Mouse (Mus musculus) thymus, postnatal 36 days (tissue): ENCODE results near the gene Hoxd8.

Experiments used
- DNase-seq, 2 experiments: peaks; one replicate each; pipeline ENCODE4 v3.0.0; 2022; ENCODE audit warnings: mixed read lengths in 2 of 2

Gene Hoxd8

DNA sequence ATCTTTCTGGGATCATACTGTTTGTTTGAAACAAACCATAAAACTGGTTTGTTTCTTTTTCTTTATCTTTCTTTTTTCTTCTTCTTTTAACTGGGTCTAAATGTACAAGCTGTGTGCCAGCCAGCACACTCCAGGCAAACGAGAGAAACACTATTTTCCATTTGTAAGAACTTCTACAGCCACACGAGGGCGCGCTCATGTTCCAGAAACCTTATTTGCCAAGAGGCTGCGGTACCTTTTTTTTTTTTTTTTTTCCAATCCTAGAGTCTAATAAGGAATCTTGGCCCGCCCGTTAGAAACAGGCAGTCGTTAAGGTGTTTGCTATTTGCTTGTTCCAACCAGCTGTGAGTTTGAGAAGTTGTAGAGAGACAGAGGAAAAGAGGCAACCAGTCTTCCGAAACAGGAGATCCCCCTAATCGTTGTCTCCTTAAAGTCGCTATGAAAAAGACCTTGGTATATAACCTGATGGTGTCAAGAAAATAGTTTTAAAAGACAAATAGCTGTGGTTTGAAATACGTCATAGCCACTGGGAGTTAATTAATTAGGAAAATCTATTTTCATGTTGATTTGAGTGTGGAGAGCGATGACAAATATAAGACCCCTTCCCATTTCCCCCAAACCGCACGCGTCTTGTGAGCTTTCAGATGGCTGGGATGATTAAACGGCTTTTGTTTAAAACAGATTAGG, 18.0 kb upstream of the Hoxd8 start:
- DNase-seq: no peak

DNA sequence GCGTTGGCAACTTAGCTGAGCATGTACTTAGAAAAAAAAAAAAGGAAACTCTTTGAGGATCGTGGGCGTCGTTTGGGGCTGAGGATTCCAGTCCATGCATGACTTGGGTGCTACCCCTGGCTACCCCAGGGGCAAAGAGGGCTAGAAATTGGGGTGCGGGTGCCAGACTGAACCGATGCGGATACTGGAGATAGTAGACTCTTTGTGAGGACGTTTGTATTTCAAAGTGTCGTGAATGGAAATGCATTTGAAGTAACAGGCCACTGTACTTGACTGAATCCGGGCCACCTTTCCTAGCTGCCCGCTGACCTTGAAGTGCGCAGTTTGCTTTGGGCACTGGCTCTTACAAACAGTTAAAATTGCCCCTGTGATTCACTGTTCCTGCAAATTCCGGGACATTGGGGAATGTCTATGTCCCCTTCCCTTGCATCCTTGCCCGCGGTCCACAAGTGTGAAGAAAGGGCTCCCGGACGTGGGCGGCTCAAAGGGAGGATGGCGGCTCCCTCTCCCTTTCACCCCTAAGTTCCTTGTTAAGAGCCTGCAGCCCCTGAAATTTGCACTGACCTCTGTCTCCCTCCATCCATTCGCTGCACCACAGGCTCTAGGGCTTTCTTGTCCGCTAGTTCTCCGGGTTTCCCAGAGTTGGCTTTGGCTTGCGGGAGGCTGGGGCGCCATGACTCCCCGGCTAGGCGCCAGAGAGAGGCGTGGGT, 17.3 kb upstream of the Hoxd8 start:
- no peak for DNase-seq

DNA sequence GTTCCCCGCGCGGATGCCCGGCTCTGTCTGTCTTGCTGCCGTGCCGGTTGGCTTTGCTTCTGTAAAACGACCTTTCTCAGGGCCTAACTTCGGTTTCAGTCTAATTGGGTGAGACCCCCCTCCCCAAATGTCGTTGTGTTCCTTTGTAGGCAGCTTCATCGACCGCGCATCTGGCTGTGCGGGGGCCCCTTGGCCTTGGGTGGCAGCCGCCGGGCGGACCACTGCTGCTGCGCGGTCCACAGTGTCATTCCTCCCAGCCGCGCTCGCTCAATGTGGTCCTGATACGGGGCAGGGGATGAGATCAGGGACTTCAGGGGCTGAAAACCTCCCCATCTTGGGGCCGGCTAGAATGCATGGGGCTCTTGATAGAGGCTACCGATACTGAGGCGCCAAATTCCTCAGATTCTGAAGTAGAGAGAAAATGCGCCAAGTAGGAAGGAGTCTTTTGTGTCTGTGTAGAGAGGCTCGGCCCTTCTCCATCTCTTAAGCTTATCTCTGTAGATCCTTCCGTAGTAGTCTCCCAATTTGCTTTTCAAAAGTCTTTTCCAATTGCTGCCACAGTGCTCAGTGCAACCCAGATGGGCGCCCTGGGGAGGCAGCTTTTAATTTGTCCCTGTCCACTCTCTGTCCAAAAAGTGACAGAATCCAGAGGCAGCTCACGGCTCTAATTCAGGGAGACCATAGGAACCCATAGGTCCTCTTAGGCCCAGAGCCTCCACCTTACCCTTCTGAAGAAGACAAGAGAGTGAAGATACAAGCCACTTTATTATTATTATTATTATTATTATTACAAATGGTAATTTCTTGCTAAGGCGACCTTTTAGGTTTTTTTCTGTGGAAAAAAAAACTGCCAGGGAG, 16.5 kb upstream of the Hoxd8 start:
- no peak for DNase-seq

DNA sequence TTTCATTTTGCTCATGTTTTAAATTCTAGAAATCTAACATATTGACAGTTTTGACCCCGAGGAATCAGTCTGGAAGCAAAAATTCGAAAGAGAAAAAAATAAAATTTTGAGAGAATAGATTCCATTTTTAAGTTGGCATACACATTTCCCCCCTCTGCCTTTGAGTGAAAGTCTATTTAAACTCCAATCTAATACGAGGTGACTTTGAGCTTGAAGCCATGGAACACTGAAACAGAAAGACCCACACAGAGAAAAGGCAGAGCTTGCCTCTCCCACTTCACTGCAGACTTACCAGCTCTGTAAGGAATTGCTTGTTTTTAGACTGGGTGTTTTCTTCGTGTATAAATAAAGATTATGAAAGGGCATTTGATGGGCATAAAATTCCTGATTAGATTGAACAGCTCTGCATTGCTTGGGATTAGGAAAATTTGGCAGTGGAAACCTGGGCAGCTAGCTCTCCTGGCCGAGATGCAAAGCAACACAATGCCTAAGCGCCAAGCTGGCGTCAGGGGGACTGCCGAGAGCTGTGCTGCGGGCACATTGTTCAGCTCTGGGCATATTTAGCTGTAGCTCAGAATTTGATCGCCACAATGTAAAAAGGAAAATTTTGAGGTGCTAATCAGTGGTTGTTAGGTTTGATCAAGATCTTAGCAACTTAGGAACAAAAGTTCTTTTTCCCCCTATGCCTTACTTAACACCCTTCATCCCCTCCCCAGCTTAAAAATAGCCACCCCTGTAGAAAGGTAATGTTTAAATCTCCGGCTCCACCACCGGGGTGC, 15.4 kb upstream of the Hoxd8 start:
- DNase-seq: no peak

DNA sequence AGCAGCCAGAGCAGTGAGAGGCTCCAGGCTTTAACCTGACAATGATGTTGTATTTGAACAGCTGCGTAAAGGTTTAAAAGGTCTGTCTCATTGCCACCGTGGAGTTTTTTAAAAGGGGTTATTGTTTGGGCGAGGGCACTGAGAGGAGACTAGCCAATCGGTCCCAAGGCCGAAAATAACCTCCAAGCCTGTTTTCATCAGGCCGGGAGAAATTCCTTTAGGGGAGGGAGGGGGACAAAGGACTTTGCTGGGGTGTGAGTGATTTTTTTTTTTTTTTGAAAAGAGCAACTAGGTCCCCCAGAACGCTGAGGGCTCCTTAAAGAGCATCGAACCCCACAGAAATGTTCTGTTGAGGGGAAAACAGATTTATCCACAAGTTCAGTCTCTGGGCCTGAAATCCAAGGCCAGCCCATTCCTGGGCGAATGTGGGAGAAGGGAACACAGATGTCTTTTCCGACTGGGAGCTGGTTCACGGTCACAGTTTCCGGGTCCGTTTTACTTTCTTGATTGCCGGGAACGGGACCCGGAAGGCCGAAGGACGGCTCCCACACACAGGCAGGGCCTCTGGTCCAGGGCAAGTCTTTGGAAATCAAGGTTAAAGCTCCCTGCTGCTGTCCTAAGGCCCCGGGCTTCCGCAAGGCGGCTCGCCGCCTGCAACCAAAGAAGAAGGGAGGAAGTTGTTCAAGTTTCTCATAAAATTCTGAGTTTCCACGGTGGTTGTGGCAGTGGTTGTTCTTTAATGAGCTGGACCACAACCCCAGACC, 14.7 kb upstream of the Hoxd8 start:
- DNase-seq: no peak

DNA sequence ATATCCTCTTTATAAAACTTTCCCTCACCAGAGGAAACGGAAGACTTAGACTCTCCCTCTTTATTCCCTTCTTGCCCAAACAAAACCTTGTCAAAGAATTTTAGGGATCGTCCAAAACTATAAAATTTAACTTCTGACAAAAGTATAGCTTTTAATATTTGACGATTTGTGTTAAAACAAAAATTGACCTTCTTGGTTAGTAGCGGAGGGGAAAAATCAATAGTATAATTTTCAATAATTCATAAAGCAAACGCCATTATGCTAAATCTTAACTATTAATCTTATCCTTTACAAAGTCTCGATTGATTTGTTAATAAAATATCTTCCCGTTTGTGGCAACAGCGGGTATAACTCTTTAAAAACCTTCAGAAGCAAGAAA, 14.1 kb upstream of the Hoxd8 start:
- no peak for DNase-seq

DNA sequence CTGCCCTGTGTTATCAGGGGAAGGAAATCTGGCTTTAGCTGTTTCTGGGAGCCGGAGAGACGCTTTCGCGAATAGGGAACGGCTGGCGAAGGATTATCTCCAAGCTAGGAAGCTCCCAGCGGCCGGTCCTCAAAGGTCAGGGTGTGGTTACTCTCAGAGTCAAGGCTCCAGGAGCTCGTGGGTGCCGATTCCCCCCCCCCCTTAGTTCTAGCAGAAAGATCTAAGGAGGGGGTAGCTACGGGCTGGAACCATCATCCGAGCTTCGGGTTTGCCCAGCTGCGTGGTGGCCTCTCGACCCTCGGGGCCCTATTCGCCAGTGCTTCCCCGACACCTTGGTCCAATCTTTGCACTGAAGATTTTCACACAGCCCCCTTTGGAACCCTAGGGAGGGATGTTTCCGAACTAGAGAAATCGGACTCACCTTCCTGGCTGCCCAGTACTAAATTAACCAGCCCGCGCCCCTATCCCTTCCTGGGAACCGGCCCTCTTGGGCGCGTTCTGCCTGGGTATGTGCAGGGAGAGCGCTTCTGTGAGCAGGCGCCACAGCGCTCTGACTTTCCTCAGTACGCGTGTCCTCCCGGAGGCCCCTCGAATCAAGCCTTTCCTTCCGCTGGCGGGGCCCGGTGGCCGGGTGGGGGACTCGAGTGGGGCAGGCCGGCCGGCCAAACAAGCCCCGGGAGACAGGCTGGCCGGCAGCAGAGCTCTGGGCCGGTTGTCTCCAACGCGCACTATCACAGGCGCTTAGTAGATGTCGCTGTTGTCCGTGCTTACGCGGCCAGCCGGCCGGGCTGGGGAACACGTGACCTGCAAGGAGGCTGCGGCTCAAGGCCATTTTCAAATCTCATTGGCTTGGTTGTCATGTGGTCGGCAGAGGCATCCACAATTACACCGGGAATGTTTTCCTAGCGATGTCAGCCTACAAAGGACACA, 13.1 kb upstream of the Hoxd8 start, which contains the start of gene Hoxd10:
Hoxd10 (plus strand) TSS at position 903 of the 930 bp plus-strand sequence.
- no peak for DNase-seq

DNA sequence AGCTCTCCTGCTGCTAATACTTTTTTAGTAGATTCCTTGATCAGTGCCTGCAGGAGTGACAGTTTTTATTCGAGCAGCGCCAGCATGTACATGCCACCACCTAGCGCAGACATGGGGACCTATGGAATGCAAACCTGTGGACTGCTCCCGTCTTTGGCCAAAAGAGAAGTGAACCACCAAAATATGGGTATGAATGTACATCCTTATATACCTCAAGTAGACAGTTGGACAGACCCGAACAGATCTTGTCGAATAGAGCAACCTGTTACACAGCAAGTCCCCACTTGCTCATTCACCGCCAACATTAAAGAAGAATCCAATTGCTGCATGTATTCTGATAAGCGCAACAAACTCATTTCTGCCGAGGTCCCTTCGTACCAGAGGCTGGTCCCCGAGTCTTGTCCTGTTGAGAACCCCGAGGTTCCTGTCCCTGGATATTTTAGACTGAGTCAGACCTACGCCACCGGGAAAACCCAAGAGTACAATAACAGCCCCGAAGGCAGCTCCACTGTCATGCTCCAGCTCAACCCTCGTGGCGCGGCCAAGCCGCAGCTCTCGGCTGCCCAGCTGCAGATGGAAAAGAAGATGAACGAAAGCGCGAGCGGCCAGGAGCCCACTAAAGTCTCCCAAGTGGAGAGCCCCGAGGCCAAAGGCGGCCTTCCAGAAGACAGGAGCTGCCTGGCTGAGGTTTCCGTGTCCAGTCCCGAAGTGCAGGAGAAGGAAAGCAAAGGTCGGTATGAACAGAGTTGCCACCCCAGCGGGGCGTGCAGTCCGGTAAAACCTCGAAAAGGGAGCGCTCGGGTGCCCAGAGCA, 12.2 kb upstream of the Hoxd8 start:
- DNase-seq: no peak

DNA sequence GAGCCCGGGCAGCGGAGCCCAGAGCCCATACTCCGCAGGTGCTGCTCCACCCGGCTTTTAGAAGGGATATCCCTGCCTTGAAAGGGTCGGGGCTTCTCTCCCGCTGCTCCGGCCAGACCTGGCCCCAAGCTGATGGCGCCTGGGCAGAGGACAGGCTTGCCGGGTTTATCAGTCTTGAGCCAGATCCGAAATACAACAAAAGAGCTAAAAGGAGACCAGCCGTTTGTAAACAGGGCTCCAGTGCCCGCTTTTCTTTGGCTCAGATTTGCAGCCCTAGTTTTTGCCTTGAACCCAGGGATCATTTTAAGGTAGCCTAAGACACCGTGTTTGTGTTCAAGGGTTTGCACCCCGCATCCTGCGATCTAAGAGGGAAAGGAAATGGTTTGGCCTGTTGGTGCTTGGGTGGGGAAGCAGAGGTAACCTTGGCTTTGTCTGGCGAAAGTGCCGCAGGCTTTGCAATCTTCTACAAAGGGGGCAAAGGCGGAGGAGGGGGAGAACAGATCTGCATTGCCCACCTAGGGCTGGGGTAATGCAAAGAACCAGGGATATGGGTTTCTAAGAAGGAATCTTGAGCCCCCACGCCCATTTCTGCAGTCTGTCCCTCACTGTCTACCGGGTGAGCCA, 11.5 kb upstream of the Hoxd8 start:
- no peak for DNase-seq

DNA sequence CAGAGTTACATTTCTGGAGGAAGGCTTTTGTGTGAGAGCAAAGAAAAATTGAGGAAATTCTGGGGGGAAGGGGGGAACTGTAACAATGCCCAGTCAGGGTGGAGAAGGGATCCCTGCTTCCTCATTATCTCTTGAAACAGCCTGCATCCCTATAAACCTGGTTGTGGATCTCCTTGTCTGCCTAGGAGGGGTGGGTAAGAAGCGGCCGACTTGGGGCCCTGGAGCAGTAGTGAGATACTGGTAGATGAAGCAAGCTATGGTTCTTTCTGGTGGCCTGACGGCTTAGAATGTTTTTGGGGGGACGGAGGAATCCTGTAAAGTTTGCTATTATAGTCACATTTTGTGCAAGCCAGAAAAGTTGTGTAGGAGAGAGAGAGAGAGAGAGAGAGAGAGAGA, 11.0 kb upstream of the Hoxd8 start:
- DNase-seq: no peak

DNA sequence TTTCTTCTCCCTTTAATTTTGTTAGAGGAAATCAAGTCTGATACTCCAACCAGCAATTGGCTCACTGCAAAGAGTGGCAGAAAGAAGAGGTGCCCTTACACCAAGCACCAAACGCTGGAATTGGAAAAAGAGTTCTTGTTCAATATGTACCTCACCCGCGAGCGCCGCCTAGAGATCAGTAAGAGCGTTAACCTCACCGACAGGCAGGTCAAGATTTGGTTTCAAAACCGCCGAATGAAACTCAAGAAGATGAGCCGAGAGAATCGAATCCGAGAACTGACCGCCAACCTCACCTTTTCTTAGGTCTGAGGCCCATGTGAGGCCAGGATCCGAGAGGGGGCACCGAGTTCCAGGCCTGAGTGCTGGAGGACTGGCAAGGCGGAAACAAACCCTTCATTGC, 10.3 kb upstream of the Hoxd8 start:
- no peak for DNase-seq

DNA sequence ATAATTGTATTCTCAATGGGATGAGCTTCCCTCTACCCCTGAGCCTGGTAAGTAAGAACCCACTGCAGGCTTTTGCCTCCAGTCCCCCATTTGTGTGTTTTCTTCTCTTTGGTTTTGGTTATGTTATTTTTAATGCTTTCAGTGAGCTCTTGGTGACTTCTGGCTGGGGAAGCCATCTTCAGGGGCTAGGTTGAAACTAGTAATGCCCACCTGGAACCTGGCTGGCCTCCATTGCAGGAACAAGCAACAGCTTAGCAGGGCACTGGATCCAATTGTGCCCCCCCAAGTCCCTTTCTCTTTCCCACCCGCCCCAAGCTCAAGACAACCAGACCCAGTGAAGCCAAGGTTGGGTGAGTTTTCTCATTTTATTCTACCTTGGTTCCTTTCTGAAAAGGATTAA, 9.0 kb upstream of the Hoxd8 start:
- no peak for DNase-seq

DNA sequence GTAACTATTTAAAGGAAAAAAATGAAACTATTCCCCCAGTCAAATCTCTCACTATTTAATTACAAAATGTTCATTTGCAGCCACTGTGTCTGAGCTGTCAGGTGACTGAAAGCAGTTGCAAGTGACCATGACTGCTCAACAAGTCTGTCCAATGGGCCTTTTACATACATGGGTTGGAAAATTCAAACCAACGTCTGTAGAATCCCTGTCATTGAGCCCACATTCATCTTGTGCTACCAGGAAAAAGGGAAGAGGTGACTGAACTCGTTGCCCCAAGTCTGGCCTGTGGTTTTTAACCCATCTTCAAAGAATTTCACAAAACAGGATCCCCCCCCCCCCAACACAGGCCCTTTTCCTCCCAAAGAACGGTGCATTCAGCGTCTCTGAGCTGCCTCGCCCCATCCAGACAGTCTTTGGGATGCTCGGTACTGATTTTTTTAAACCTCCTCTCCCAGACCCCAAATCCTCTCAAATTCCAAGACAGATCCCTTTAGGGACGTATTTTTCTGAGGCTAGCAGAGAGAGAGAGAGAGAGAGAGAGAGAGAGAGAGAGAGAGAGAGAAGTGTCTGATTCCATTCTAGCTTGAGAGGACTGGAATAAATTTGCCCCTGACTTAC, 8.5 kb upstream of the Hoxd8 start:
- no peak for DNase-seq

DNA sequence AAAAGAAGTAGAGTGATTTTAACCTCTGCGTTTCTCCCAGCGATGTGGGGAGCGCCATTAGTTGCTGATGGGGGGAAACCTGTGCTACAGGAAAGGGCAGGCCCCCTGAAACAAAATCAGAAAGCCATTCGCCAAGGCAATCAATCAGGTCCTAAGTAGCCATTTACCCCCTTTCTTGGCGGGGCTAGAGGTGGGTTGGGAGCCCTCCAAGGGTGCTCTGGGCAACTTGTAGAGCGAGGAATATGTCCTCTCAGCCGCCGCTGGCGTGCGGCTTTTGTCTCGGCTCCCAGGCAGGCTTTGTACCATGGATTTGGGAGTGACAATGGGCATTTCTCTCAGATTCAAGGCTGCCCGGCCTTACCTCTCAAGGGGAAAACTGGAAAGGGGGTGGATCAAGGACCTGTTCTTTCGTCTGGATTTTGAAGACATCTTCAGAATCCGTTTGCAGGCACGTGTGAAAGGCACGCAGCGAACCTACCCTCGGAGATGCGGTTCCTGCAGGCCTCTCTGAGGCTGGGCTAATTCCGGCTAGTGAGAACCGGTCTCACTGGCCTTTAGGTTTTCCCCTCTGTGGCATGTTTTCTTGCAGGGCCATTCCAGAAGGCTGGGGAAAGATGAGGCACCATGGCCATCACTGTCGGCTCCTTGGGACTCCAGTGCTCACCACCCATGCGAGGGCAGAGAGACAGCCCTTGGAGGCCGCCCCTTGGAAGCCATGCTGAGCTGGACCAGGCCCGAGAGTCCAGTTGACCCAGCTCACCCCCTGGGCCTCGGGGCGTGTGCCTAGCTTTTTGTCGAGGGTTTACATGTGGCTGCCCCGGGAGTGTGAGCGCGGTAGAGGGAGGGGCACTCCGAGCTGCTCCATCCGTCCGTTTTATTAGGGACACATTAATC, 7.7 kb upstream of the Hoxd8 start:
- DNase-seq: no peak

DNA sequence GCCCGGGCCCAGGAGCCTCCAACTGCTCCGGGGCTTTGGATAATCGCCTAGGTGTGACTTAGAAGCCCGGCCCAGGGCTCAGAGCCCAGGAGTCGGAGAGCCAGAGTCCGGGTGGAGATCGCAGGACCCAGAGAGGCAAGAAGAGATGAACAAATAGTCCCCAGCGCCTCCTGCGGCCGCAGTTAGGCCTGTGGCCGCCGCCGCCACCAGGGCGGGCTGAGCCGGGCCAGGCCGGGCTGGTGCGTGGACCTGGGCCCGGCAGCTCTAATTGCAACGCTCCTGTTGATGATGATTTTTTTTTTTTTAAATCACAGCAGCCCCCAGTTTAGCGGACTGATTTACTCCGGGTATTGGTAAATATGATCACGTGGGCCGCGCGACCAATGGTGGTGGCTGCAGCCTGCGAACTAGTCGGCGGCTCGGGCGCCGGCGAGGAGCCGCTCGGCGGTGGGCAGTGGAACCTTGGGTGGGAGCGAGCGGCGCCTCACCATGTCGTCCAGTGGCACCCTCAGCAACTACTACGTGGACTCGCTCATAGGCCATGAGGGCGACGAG, 6.8 kb upstream of the Hoxd8 start, which contains the start of gene Hoxd9:
Hoxd9 (plus strand) TSS at position 161 of the 555 bp plus-strand sequence.
- DNase-seq: no peak

DNA sequence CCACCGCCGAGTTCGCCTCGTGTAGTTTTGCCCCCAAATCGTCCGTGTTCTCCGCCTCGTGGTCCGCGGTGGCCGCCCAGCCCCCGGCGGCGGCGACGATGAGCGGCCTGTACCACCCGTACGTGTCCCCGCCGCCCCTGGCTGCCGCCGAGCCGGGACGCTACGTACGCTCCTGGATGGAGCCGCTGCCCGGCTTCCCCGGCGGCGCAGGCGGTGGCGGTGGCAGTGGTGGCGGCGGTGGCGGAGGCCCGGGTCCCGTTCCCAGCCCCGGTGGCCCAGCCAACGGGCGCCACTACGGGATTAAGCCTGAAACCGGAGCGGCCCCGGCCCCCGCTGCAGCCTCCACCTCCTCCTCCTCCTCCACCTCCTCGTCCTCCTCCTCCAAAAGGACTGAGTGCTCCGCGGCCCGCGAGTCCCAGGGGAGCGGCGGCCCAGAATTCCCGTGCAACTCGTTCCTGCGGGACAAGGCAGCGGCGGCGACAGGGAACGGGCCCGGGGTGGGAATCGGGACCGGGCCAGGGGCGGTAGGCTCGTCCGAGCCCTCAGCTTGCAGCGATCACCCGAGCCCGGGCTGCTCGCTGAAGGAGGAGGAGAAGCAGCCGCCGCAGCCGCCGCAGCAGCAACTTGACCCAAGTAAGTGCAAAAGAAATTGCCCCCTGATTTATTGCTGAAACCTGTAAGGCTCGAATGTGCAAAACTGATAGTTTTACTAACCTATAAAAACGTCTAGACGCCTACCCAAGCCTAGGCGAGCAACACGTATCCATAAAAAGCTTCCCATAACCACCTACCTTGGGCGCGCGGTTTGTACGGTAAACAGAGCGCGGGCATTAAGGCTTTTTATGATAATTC, 6.0 kb upstream of the Hoxd8 start:
- no peak for DNase-seq

DNA sequence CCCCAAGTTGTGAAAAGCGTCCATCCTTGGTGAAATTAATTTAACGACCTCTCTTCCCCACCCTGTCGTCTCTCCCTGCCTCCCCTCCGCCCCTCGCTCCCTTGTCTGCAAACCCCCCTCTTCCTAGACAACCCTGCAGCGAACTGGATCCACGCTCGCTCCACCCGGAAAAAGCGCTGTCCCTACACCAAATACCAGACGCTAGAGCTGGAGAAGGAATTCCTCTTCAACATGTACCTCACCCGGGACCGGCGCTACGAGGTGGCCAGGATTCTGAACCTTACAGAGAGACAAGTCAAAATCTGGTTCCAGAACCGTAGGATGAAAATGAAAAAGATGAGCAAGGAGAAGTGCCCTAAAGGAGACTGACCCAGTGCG, 5.4 kb upstream of the Hoxd8 start:
- DNase-seq: no peak
